Mouse (Mus musculus): ENCODE results near the gene Hmcn1. TPM values are rescaled to one million over a fixed set of nuclear protein-coding genes. Genes with fewer than 3 reads are reported as not detected.
A peak's percentile ranks its signal among the peaks of the same experiment; 100 is the strongest.

The Hmcn1 gene
- polyA plus RNA-seq, 1 experiment from 2014 or later: 3.4 TPM

DNA sequence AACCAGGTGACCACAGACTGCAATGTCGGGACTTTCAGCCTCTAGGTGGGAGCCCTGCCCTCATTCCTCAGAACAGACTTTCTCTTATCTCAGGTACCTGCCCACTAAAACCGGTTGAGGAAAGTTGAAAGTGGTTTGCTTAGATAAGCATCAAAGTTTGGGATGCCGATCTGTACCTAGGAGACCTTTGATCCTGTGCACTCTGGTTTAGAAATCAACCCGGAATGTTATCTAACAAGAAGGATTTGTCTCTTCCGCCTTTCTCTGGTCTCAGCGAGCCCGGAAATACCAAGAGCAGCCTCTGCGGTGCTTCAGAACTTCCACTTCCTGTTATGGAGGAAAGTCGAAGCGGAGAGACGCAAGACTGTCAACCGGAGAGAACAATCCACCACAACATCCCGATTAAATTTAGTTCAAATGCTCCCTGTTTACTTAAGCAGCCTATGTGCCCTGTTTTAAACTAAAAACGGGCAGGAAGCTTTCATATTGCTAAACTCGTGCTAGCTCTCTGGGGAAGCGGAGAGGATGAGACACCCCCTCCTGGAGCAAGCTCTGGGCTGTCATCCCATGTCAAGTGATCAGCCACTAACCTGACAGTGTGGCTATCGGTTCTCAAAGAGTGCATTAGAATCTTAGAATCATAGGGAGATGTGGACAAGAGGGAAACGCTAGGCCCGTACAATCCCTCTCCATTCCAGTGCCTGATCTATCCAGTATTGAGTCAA is 32.0 kb upstream of the Hmcn1 start:
- ATAC-seq: peak; percentile 45; the same call in 1 of the 2 replicates
- Histone ChIP-seq H3K9ac (no peak overlapping the region), H3K27me3 (replicated peaks) (no peaks in the 10 kb centered on the region), H3K27ac (no peak overlapping the region), H3K4me3 (replicated peaks) (no peak overlapping the region), H3K4me2 (replicated peaks) (no peak overlapping the region), H3K4me1 (replicated peaks) (no peaks in the 10 kb centered on the region), H3K9me3 (no peaks in the 10 kb centered on the region), H3K36me3 (no peaks in the 10 kb centered on the region)
- 69% methylated on average over 19 of the region's 19 CpGs for WGBS

DNA sequence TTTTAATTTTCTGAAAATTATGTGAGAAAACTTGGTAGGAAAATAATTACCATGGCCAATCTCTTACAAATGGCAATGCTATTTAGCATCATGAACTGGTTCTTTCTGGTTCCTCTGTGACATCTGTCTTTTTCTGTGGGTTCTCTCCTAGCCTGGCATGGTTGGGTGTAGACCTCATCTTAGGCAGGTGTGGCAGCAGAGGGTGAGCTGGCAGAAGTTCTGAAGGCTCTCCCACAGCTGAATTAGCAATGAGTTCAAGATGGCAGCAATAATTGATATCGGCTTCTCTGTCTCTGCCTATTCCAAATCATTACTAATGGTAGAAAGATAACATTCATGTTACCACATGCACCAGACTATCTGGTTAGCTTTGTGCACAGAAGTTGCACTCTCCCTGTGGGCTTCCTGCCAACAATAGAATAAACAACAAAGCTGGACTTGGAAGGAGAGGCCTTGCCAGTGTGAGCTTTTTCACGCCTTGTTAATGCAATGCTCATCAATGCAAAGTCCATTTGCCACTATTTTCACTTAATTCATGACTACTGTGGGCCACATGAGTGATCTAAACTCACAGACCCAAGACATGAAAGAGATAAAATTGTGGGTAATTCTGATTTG is 26.1 kb upstream of the Hmcn1 start:
- no peak for ATAC-seq
- H3K9ac ChIP-seq: no peak overlapping the region
- H3K36me3 ChIP-seq: no peaks in the 10 kb centered on the region
- WGBS: 82% methylated on average over 2 of the region's 2 CpGs
- no peak overlapping the region for H3K4me2 ChIP-seq (replicated peaks)
- no peaks in the 10 kb centered on the region for H3K27me3 ChIP-seq (replicated peaks)
- H3K9me3 ChIP-seq: no peaks in the 10 kb centered on the region
- no peak overlapping the region for H3K4me3 ChIP-seq (replicated peaks)
- no peaks in the 10 kb centered on the region for H3K4me1 ChIP-seq (replicated peaks)
- H3K27ac ChIP-seq: no peak overlapping the region

DNA sequence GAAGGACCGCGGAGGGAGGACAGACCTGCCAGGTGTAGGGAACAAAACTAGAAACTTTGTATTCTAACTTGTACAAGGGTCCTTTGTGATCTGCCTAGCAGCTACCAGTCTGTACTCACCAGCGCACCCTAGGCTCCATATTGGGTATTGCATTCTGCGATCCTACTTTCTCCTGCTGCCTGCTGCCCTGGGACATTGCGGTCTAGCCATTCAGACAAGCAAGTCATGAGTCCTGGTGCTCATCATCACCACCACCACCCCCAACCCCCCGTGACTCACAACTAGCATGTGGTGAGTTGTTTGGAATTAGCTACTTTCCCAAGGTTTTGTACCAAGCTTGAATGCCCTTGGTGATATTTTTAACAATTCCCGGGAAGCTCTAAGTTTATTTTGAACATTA is 17.8 kb upstream of the Hmcn1 start:
- H3K27me3 ChIP-seq (replicated peaks): 0 out of 2 replicates have a peak, but pooled peaks cover 3% of the 10 kb centered on the region
- no peaks in the 10 kb centered on the region for H3K4me1 ChIP-seq (replicated peaks)
- H3K4me3 ChIP-seq (replicated peaks): no peak overlapping the region
- ATAC-seq: no peak
- H3K9me3 ChIP-seq: no peaks in the 10 kb centered on the region
- no peak overlapping the region for H3K9ac ChIP-seq
- no peak overlapping the region for H3K4me2 ChIP-seq (replicated peaks)
- H3K27ac ChIP-seq: no peak overlapping the region
- 33% methylated on average over 7 of the region's 7 CpGs for WGBS
- H3K36me3 ChIP-seq: no peaks in the 10 kb centered on the region

DNA sequence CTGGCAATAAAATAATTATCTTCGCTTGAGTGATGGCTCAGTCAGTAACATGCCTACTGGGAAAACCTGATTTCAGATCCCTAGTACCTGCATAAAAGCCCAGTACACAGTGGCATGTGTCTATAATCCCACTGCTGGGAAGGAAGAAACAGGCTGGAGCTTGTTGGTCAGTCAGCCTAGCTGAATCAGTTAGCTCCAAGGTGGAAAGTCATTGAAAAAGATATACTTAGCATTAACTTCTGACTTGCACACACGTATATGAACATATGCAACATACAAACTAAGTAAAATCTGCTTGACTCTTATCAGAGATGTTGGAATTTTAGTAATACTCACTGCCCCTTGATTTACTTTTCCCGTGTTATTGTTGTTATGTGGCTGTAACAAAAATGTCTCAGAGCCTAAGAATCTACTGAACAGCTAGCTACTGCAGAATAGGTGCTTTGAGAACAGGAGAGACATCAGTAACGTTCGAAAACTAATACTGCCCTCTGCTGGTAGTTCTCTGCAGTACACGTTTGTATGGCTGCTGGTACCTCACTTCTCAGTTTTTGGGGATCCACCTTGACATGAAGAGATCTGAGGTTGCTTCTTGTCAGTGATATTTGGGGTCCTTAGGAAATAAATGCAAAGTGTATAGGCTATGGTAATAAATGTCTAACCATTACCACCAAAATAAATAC is 16.0 kb upstream of the Hmcn1 start:
- H3K4me2 ChIP-seq (replicated peaks): no peak overlapping the region
- H3K9ac ChIP-seq: no peak overlapping the region
- H3K27ac ChIP-seq: no peak overlapping the region
- H3K4me3 ChIP-seq (replicated peaks): no peak overlapping the region
- WGBS: 28% methylated on average over 6 of the region's 6 CpGs
- H3K27me3 ChIP-seq (replicated peaks): 0 out of 2 replicates have a peak, but pooled peaks cover 3% of the 10 kb centered on the region
- no peaks in the 10 kb centered on the region for H3K36me3 ChIP-seq
- peak; percentile 69; the same call in 1 of the 2 replicates for ATAC-seq
- no peaks in the 10 kb centered on the region for H3K9me3 ChIP-seq
- no peaks in the 10 kb centered on the region for H3K4me1 ChIP-seq (replicated peaks)

DNA sequence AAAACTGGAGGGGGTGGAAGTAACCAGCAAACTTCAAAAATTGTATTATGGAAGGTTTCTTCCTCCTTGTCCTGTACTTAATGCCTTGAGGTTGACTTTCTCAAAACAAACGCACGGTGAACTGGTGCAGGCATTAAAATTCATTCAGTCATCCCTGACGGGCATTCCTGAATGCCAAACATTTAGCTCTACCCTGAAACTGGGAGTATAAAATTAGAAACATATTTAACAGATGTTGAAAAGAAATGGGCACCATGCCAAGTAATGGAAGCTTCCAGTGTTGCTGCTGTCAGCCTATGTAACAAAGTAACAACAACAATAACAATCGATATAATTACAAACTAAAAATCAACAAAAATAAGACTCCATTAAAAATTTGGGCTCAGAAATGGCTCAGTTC is 14.5 kb upstream of the Hmcn1 start:
- H3K27me3 ChIP-seq (replicated peaks): 0 out of 2 replicates have a peak, but pooled peaks cover 3% of the 10 kb centered on the region
- no peaks in the 10 kb centered on the region for H3K4me1 ChIP-seq (replicated peaks)
- H3K9ac ChIP-seq: no peak overlapping the region
- H3K36me3 ChIP-seq: no peaks in the 10 kb centered on the region
- H3K4me3 ChIP-seq (replicated peaks): no peak overlapping the region
- ATAC-seq: no peak
- 44% methylated on average over 4 of the region's 4 CpGs for WGBS
- H3K27ac ChIP-seq: no peak overlapping the region
- H3K9me3 ChIP-seq: no peaks in the 10 kb centered on the region
- no peak overlapping the region for H3K4me2 ChIP-seq (replicated peaks)

DNA sequence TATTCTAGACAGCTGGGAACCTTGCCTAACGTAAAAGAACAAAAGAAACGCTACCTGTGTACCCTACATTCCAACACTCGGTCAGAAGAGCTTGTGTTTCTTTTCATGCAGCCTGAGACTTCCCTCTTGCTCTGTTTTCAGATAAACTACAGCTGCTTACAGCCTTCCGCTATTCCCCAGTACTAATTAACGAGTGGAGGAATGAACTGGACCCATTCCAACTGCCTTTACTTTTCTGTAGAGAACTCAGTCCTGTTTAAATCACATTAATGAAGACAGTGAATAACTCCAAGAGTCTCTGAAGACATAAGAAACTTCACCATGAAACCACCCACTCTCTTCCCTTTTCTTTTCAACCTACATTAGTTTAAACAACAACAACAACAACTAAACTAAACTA is 10.8 kb upstream of the Hmcn1 start:
- Histone ChIP-seq H3K9ac (no peak overlapping the region), H3K9me3 (no peaks in the 10 kb centered on the region), H3K4me1 (replicated peaks) (0 out of 2 replicates have a peak, but pooled peaks cover 3% of the 10 kb centered on the region), H3K36me3 (no peaks in the 10 kb centered on the region), H3K4me3 (replicated peaks) (no peak overlapping the region), H3K27me3 (replicated peaks) (no peaks in the 10 kb centered on the region), H3K4me2 (replicated peaks) (no peak overlapping the region), H3K27ac (no peak overlapping the region)
- no peak for ATAC-seq
- WGBS: 53% methylated on average over 5 of the region's 5 CpGs

DNA sequence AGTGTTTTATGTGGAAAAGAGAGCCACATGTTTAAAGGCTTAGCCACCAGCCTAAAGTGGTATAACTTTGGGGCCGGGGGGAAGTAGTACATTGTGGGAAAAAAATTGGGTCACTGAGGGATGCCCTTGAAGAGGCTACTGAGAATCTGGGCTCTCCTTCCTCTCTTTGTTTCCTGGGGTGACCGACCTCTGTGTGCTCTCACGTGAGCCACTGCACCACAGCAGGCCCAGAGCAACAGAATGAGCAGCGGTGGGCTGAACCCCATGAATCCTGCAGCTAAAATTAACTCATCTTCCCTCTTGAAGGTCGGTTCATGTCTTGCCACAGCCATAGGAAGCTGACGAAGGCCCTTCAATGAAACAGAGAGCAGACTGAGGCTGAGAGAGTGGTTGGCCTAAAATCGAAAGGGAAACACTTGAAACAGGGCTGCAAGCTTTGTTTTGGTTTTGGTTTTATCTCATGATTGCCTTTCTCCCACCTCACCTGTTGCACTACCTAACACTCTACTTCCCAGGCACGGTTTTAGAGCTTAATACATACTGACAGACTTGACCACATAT is 8.7 kb upstream of the Hmcn1 start:
- no peaks in the 10 kb centered on the region for H3K36me3 ChIP-seq
- no peak for ATAC-seq
- WGBS: 77% methylated on average over 8 of the region's 8 CpGs

DNA sequence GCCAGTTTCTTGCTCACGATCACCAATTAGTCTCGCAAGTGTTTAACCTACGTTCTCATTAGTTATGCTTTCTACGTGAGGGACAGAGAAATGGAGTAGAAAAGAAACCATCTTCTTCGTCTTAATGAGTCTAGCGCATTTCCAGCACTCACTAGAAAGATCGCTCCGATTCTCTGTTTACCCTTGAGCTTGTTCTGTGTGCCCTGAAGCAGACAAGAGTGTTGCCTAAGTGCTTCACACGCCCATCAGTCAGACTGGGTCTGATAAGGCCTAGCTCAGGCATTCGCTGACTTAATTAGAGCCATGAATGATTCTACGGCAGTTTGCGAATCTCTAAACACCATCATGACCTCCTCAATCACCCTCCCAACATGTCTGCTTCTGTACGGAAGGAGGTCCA is 7.5 kb upstream of the Hmcn1 start:
- Histone ChIP-seq H3K9me3 (no peaks in the 10 kb centered on the region), H3K36me3 (no peaks in the 10 kb centered on the region), H3K9ac (no peak overlapping the region), H3K4me2 (replicated peaks) (peak overlapping the region; percentile 33), H3K27me3 (replicated peaks) (no peaks in the 10 kb centered on the region), H3K4me1 (replicated peaks) (0 out of 2 replicates have a peak, but pooled peaks cover 3% of the 10 kb centered on the region), H3K27ac (no peak overlapping the region), H3K4me3 (replicated peaks) (no peak overlapping the region)
- WGBS: 34% methylated on average over 13 of the region's 13 CpGs
- no peak for ATAC-seq

More for the DNA sequence above, 8.7 kb upstream of the Hmcn1 start:
- H3K9ac ChIP-seq: no peak overlapping the region
- no peak overlapping the region for H3K4me3 ChIP-seq (replicated peaks)
- H3K27ac ChIP-seq: no peak overlapping the region
- no peak overlapping the region for H3K4me2 ChIP-seq (replicated peaks)
- 0 out of 2 replicates have a peak, but pooled peaks cover 3% of the 10 kb centered on the region for H3K4me1 ChIP-seq (replicated peaks)
- no peaks in the 10 kb centered on the region for H3K27me3 ChIP-seq (replicated peaks)
- H3K9me3 ChIP-seq: no peaks in the 10 kb centered on the region

DNA sequence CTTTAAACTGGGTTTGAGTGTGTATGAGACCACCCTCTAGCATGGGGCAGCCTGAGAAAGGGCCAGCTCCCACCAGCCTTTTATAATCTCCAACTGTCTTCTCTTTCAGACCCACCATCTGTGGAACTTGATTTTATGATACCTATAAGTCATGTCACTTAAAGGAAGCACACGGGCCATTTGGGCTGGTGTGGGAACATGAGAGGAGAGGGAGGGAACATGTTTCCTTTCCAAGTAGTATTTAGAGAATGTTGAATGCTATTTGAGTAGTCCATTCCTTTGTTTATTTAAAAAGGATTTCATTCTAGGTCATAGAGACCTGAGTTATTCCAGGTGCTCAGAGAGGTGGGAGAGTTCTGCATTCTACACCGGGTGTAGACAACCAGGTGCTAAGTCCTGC is 1.4 kb upstream of the Hmcn1 start:
- H3K27ac ChIP-seq: no peak overlapping the region
- WGBS: 28% methylated on average over 2 of the region's 2 CpGs
- no peak for ATAC-seq

DNA sequence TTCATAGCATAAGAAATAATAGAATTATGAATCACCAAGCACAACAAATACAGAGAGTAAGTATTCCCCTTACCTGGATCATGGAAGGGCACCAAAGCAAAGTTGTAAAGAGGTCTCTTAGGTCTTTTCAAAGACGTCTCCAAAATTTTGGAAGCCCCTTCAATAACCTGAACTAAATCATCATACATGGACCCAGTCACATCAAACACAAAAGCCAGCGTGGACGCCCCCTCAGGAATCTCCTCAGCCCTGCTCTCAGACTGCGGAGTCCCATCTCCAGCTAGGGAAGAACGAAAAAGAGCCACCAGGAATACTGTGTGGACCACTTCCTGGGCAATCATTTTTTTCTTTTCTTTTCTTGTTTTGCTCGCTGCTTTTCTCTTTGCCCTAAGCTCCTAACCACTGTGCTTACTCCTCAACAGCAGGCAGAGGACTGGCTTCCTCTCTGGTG is 499 bp downstream of the Hmcn1 start:
- 5% methylated on average over 6 of the region's 6 CpGs for WGBS
- Histone ChIP-seq H3K9me3 (no peaks in the 10 kb centered on the region), H3K4me3 (replicated peaks) (peak overlapping the region; percentile 52), H3K9ac (peak overlapping the region; percentile 57), H3K27ac (peak overlapping the region; percentile 62; the same call in 1 of the 2 replicates), H3K27me3 (replicated peaks) (0 out of 2 replicates have a peak, but pooled peaks cover 10% of the 10 kb centered on the region), H3K4me1 (replicated peaks) (0 out of 2 replicates have a peak, but pooled peaks cover 5% of the 10 kb centered on the region), H3K4me2 (replicated peaks) (peak overlapping the region; percentile 88), H3K36me3 (no peaks in the 10 kb centered on the region)
- ATAC-seq: peak; percentile 40; the same call in 1 of the 2 replicates

More for the DNA sequence above, 1.4 kb upstream of the Hmcn1 start:
- H3K36me3 ChIP-seq: no peaks in the 10 kb centered on the region
- H3K27me3 ChIP-seq (replicated peaks): 0 out of 2 replicates have a peak, but pooled peaks cover 10% of the 10 kb centered on the region
- H3K4me2 ChIP-seq (replicated peaks): no peak overlapping the region
- no peak overlapping the region for H3K9ac ChIP-seq
- no peaks in the 10 kb centered on the region for H3K9me3 ChIP-seq
- H3K4me1 ChIP-seq (replicated peaks): 0 out of 2 replicates have a peak, but pooled peaks cover 5% of the 10 kb centered on the region
- no peak overlapping the region for H3K4me3 ChIP-seq (replicated peaks)

DNA sequence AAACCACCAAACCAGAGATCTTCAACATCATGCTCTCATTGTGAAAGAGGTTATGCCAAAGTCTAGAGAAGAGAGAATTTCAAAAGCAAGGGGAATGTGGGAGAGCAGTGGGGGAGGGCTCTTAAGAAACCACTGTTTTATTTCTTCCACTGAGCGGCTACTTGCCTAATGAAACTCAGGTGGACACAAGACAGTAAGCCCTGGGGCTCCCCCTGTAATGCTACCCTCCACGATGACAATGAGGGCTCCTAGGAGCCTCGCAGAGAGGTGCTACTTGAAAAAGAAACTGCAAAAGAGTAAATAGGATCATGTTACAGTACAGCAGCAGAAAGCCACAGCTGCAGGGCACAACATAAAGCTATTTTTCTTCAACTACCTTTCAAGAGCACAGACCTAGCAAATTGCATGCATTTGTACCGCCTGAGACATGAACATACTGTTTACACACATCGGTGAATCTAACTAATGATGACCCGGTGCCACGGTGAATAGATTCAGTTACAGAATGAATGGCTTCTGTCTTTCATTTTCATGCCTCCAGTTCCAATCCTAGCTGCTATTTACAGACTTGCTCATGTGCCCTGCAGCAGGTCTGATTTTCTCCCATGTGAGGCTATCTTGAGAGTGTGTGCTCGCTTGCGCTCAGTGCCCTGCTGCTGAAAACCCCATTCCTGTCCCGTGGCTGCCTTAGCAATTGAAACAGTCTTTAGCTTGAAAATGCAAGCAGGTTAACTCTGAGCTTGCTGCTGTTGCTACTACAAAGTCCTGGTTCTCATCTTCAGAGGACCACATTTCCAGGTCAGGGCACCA is 1.3 kb downstream of the Hmcn1 start:
- no peaks in the 10 kb centered on the region for H3K36me3 ChIP-seq
- peak overlapping the region; percentile 88 for H3K4me2 ChIP-seq (replicated peaks)
- ATAC-seq: no peak
- H3K9ac ChIP-seq: peak overlapping the region; percentile 28; the same call in 1 of the 2 replicates
- 0 out of 2 replicates have a peak, but pooled peaks cover 10% of the 10 kb centered on the region for H3K27me3 ChIP-seq (replicated peaks)
- no peak overlapping the region for H3K27ac ChIP-seq
- no peaks in the 10 kb centered on the region for H3K9me3 ChIP-seq
- 8% methylated on average over 10 of the region's 10 CpGs for WGBS
- H3K4me1 ChIP-seq (replicated peaks): 0 out of 2 replicates have a peak, but pooled peaks cover 5% of the 10 kb centered on the region
- H3K4me3 ChIP-seq (replicated peaks): peak overlapping the region; percentile 52
